Mouse (Mus musculus): Measurements from ENCODE around the gene Ly6g6d. TPM values are rescaled to one million over a fixed set of nuclear protein-coding genes. Genes with fewer than 3 reads are reported as not detected.

Ly6g6d gene
- polyA plus RNA-seq, 1 experiment from 2014 or later: 1.8 TPM

DNA sequence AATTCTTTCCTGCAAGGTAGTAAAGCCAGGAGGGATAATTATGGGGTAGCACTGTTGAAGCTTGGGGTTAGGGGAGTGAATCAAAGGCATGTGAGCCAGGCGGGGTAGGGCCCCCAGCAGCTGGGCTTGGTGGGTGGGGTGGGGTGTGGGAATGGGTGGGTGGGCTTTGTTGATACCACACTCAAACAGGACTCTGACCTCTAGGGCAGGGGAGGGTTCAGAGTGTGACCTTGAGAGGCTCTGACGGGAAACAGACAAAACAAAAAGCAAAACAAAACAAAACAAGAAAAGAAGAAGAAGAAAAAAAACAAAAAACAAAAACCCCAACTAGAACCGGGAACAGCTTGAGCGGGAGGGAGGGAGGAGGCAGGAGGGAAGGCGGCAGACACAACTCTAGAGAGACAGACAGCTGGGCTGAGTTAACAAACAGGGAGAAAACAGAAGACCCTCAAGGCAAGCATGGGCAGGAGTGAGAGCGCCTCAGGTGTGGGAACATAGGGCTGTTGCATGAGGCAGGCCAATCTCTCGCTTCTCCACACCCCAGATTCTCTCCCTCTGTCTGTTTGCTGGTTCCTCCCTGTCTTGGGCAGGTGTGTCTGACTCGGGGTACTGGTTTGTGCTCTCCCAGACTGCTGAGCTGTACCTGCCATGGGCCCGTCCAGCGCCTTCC lies 1.2 kb downstream of the Ly6g6d start, which contains the start of gene Ly6g6e:
Ly6g6e (plus strand) TSS at position 396 of the 670 bp plus-strand sequence.
- peaks cover 37% of the 10 kb centered on the region for H3K27me3 ChIP-seq (ENCODE audit: poor library complexity, severe bottlenecking)
- H3K27ac ChIP-seq: peak within 1 kb of the TSS; percentile 81
- 21% methylated on average over 10 of the region's 10 CpGs for WGBS
- H3K9me3 ChIP-seq: no peaks in the 10 kb centered on the region
- no peaks in the 10 kb centered on the region for H3K36me3 ChIP-seq (replicated peaks)
- peaks cover 33% of the 10 kb centered on the region for H3K4me1 ChIP-seq
- no peak for DNase-seq (ENCODE audit: extremely low spot score, low spot score)
- H3K4me3 ChIP-seq: peak within 1 kb of the TSS; percentile 42

GRCm38 (mm10) chr17:35074097-35074496 lies 3.8 kb downstream of the Ly6g6d start:
- Histone ChIP-seq H3K36me3 (replicated peaks) (no peaks in the 10 kb centered on the region), H3K4me3 (no peak overlapping the region), H3K27ac (0 out of 2 replicates have a peak overlapping the region, but pooled peaks have one; percentile 9), H3K4me1 (peaks cover 28% of the 10 kb centered on the region), H3K27me3 (ENCODE audit: poor library complexity, severe bottlenecking) (peaks cover 30% of the 10 kb centered on the region), H3K9me3 (no peaks in the 10 kb centered on the region)
- DNase-seq (ENCODE audit: extremely low spot score, low spot score): no peak
- WGBS: 57% methylated on average over 17 of the region's 17 CpGs

DNA sequence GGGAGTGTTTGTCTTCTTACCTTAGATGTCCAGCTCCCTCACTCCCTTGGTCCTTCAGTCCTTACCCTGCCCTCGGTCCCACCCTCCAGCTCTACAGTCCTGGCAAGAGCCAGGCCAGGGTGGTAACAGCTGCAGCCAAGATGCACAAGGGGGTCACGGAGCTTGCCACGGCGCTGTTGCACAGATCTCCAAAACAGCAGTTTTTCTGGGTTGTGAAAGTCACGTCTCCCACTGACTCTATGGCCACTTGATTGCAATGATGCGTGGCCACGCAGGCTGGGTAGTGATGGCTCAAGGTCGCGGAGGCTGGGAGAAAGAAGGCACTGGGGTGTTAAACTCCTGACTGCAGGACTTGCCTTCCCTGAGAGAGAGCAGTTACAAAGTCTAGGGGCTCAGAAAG lies 6.4 kb downstream of the Ly6g6d start:
- Histone ChIP-seq H3K4me3 (no peak overlapping the region), H3K27me3 (ENCODE audit: poor library complexity, severe bottlenecking) (peaks cover 33% of the 10 kb centered on the region), H3K9me3 (no peaks in the 10 kb centered on the region), H3K36me3 (replicated peaks) (no peaks in the 10 kb centered on the region), H3K4me1 (peaks cover 9% of the 10 kb centered on the region), H3K27ac (no peak overlapping the region)
- DNase-seq (ENCODE audit: extremely low spot score, low spot score): no peak
- 89% methylated on average over 9 of the region's 9 CpGs for WGBS

GRCm38 (mm10) chr17:35070556-35071229 lies 7.2 kb downstream of the Ly6g6d start:
- 65% methylated on average over 6 of the region's 6 CpGs for WGBS
- DNase-seq (ENCODE audit: extremely low spot score, low spot score): no peak
- peaks cover 8% of the 10 kb centered on the region for H3K4me1 ChIP-seq
- H3K4me3 ChIP-seq: no peak overlapping the region; the same call in 1 of the 2 replicates
- no peaks in the 10 kb centered on the region for H3K9me3 ChIP-seq
- no peak overlapping the region for H3K27ac ChIP-seq
- no peaks in the 10 kb centered on the region for H3K36me3 ChIP-seq (replicated peaks)
- peaks cover 41% of the 10 kb centered on the region for H3K27me3 ChIP-seq (ENCODE audit: poor library complexity, severe bottlenecking)

DNA sequence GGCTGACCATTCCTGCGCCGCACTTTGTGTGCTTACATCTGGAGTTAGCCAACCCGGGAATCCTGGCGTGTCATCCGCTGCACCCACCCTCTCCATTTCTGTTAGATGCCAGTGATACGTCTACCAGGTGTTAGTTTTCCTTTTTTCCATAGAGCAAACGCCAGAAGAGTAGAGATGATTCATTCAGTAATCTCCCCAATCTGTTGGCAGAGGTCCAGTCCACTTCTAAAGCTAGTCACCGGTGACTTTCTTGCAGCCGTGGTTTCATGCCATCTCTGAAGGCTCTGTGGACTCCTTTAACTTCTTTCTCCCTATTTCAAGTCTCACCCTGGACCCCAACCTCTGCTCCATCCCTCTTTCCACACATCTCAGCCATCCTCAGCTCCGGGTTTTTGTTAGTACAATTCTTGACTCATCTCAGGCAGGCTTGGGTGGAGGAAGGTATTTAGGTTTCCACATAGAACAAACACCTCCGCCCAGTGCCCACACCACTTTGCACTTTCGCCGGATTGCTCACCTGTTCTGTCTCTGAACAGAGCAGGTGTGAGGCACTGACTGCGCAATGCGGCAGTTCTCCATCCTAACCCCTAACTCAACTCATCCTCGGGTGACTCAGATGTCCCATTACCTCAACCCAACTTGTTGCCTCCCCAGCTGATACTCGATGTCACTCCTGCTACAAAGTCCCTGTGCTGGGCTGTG lies 9.5 kb downstream of the Ly6g6d start:
- Histone ChIP-seq H3K4me3 (no peak overlapping the region), H3K4me1 (peaks cover 24% of the 10 kb centered on the region), H3K27me3 (ENCODE audit: poor library complexity, severe bottlenecking) (peaks cover 64% of the 10 kb centered on the region), H3K9me3 (no peaks in the 10 kb centered on the region), H3K36me3 (replicated peaks) (peaks cover 2% of the 10 kb centered on the region), H3K27ac (0 out of 2 replicates have a peak overlapping the region, but pooled peaks have one; percentile 6)
- DNase-seq (ENCODE audit: extremely low spot score, low spot score): no peak
- 89% methylated on average over 17 of the region's 17 CpGs for WGBS

- Histone ChIP-seq H3K36me3 (replicated peaks) (peaks cover 24% of the 10 kb centered on the region), H3K27me3 (ENCODE audit: poor library complexity, severe bottlenecking) (peaks cover 80% of the 10 kb centered on the region)
Measured at GRCm38 (mm10) chr17:35066084-35066483, 11.8 kb downstream of the Ly6g6d start, which contains the start of gene Mpig6b. TSS of gene Mpig6b (minus strand) at chr17:35066184.

DNA sequence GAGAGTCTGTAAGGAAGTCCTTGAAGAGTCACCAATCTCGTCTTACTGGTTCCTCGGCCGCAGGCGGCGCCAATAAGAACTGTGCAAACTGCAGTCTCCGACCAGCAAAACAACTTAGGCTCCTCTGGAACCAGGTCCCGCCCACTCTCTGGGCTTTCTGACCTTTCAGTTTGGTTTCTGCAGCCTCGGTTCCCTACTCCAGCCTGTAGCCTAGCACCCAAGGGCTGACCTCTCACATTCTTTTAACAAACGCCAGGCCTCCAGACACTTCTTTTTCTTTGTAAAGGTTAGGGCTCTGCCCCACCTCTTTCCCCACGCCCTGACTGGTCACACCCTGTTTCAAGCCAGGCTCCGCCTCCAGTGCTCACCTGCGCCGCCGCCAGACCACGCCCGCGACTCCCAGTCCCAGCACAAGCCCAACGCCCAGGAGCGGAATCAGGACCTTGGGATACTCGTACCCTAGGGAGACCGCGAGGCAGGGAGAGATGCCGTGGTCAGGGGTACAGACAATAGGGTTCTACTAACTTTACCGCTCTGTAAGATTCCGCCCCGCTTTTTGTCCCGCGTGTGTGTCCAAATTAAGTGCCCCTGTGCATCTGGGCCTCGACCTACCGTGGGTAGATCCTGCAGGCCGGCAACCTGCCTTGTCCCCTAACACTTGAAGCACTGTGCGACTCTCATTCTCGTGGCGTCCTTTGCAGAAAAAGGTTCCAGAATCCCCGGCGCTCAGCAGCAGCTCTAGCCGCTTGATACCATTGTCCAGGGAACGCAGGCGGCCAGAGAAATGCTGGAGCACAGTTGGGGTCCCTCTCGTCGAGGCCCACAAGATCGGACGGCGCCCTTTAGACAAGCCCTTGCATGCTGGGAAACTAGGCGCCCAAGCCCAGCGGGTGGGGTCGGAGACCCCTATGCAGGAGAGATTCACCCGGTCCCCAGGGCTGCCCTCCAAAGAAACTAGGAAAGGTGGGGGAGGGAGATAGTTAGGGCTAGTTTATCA lies 12.6 kb downstream of the Ly6g6d start, which contains the start of gene Ly6g6c:
Ly6g6c (plus strand) TSS at position 438 of the 997 bp plus-strand sequence.
- Histone ChIP-seq H3K4me3 (peak within 1 kb of the TSS; percentile 50), H3K9me3 (no peaks in the 10 kb centered on the region), H3K36me3 (replicated peaks) (peaks cover 32% of the 10 kb centered on the region), H3K27ac (peak within 1 kb of the TSS; percentile 77), H3K4me1 (peaks cover 39% of the 10 kb centered on the region), H3K27me3 (ENCODE audit: poor library complexity, severe bottlenecking) (peaks cover 84% of the 10 kb centered on the region)
- DNase-seq (ENCODE audit: extremely low spot score, low spot score): peak; percentile 50
- WGBS: 1% methylated on average over 48 of the region's 48 CpGs

More at GRCm38 (mm10) chr17:35066084-35066483, 11.8 kb downstream of the Ly6g6d start, which contains the start of gene Mpig6b:
- Histone ChIP-seq H3K9me3 (no peaks in the 10 kb centered on the region), H3K27ac (peak within 1 kb of the TSS; percentile 77), H3K4me1 (peaks cover 31% of the 10 kb centered on the region), H3K4me3 (peak within 1 kb of the TSS; percentile 50)
- no peak for DNase-seq (ENCODE audit: extremely low spot score, low spot score)
- 44% methylated on average over 10 of the region's 10 CpGs for WGBS

GRCm38 (mm10) chr17:35064378-35064877 lies 13.4 kb downstream of the Ly6g6d start:
- peak overlapping the region; percentile 50 for H3K4me3 ChIP-seq
- no peak for DNase-seq (ENCODE audit: extremely low spot score, low spot score)
- H3K27me3 ChIP-seq (ENCODE audit: poor library complexity, severe bottlenecking): peaks cover 82% of the 10 kb centered on the region
- H3K4me1 ChIP-seq: peaks cover 47% of the 10 kb centered on the region
- 28% methylated on average over 10 of the region's 10 CpGs for WGBS
- peaks cover 35% of the 10 kb centered on the region for H3K36me3 ChIP-seq (replicated peaks)
- H3K9me3 ChIP-seq: no peaks in the 10 kb centered on the region
- peak overlapping the region; percentile 77 for H3K27ac ChIP-seq

- peaks cover 55% of the 10 kb centered on the region for H3K4me1 ChIP-seq
- peaks cover 35% of the 10 kb centered on the region for H3K36me3 ChIP-seq (replicated peaks)
- H3K4me3 ChIP-seq: 0 out of 2 replicates have a peak overlapping the region, but pooled peaks have one; percentile 1
- WGBS: 92% methylated on average over 3 of the region's 3 CpGs
- no peak for DNase-seq (ENCODE audit: extremely low spot score, low spot score)
- peaks cover 72% of the 10 kb centered on the region for H3K27me3 ChIP-seq (ENCODE audit: poor library complexity, severe bottlenecking)
- no peak overlapping the region for H3K27ac ChIP-seq
- no peaks in the 10 kb centered on the region for H3K9me3 ChIP-seq
Measured at GRCm38 (mm10) chr17:35063466-35063865, 14.4 kb downstream of the Ly6g6d start.

DNA sequence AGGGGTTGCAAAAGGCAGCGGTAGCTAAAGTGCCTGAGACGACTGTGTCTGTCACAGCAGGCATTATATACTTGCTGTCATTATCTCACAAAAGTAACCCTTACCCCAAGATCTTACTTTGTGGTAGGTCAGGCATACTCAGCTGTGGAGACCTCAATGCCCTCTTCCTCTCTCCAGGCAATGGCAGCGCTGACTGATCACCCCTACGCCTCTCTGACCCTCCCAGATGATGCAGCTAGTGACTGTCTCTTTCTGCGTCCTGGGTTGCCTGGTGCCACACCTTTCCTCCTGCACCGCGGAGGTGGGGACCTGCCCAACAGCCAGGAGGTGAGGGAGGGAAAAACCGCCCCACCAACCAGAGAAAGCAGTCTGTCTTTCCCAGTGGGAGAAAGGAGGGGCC lies 16.6 kb downstream of the Ly6g6d start:
- Histone ChIP-seq H3K4me1 (peaks cover 64% of the 10 kb centered on the region), H3K27ac (no peak overlapping the region), H3K27me3 (ENCODE audit: poor library complexity, severe bottlenecking) (peaks cover 51% of the 10 kb centered on the region), H3K9me3 (no peaks in the 10 kb centered on the region), H3K4me3 (peak overlapping the region; percentile 87; the same call in 1 of the 2 replicates), H3K36me3 (replicated peaks) (peaks cover 54% of the 10 kb centered on the region)
- DNase-seq (ENCODE audit: extremely low spot score, low spot score): no peak
- WGBS: 86% methylated on average over 8 of the region's 8 CpGs

DNA sequence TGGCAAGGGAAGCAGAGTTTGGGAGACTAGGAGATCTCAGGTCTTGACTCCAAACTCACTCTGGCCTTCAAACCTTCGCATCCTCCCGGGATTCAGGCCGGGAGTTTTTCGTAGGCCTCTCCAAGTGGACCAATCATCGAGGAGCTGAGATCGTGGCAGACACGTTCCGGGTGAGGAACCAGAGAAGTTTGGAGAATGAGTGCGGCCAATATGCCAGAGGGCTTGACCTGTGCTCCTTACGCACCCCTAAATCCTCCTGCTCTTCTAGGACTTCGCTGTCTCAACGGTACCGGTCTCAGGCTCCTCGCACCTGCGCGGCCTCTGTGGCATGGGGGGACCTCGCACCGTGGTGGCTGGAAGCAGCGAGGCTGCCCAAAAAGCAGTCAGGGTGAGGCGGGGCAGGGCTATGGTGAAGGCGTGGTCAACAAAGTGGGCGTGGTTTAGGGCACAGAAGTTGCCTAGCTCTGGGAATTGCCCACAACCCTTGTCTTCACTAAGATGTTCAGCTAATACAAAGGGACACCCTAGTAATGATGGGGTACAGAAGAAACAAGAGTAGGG lies 17.0 kb downstream of the Ly6g6d start:
- no peaks in the 10 kb centered on the region for H3K9me3 ChIP-seq
- H3K27me3 ChIP-seq (ENCODE audit: poor library complexity, severe bottlenecking): peaks cover 46% of the 10 kb centered on the region
- H3K4me1 ChIP-seq: peaks cover 60% of the 10 kb centered on the region
- H3K27ac ChIP-seq: peak overlapping the region; percentile 98; the same call in 1 of the 2 replicates
- peak overlapping the region; percentile 87 for H3K4me3 ChIP-seq
- no peak for DNase-seq (ENCODE audit: extremely low spot score, low spot score)
- 62% methylated on average over 22 of the region's 22 CpGs for WGBS
- H3K36me3 ChIP-seq (replicated peaks): peaks cover 59% of the 10 kb centered on the region
